Mouse (Mus musculus) 3134 (cell line): ENCODE data around the gene Zfp597.

Experiments
- DNase-seq: peaks from one replicate; pipeline ENCODE4 v3.0.0-alpha.2; 2011; ENCODE audit warnings: low spot score; ENCODE audit not compliant: insufficient read length; ENCODE audit errors: extremely low read depth

The Zfp597 gene

DNA sequence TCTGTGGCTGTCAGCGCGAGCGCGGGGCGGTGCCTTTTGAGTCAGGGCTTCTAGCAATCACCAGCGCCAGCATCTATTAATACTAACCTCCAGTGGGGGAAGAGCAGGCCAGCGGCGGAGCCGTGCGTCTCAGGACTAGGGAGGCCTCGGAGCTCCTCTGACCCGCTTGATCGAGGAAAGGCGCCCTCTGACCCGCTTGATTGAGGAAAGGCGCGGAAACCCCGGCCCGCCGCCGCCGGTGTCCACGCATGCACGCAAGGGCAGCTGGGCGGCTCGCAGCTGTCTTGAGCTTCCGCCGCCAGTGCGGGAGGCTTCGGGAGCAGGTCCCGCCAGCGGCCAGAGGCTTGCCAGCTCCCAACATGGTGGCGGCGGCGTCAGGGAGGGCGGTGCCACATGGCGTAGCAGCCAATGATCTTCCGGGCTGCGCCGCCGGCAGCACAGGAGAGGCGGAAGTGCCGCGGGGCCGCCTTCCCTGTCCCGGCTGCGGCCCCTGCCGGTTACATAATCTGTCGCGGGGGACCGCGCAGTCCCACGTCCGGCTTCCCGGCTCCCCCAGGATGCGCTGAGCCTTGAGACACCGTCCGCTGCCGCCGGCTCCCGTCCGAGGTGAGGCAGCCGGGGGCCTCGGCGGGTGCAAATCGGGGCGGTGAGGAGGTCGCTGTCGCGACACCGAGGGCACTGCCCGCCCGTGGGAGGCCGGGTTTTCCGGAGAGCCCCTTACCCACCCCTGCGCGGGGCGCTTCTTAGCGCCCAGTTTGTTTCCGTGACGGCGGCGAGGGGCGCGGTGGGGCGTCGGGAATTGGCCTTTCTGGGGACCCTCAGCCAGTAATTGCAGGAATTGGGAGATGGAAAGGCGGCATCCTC is at the start of gene Zfp597, which contains the start of gene Gm20695:
Zfp597 (minus strand) TSS at position 361 of the 864 bp plus-strand sequence.
Gm20695 (plus strand) TSS at position 448 of the 864 bp plus-strand sequence.
- peak; percentile 98 for DNase-seq

DNA sequence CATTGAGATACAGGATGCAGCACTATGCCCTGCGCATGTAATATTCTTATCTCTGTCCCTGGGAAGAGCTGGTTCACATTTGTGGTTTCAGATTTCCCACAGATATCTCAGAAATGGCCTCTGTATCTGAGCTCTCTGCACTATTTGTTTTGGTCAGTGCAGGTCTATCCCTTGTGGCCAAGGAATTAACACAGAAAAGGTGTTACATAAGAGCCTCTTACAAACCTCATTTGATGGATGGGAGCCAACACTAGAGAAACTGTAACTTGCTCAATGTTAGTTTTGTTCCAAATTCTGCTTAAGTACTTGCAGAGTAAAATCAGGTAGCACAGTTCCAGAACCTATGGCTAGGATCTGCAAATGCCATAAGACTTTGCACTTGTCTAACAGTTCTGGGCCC is 49.7 kb upstream of the Zfp597 start:
- DNase-seq = peak; percentile 43

- peak; percentile 42 for DNase-seq
These were observed 49.2 kb upstream of the Zfp597 start for GRCm38 (mm10) chr16:3933536-3933935.

DNA sequence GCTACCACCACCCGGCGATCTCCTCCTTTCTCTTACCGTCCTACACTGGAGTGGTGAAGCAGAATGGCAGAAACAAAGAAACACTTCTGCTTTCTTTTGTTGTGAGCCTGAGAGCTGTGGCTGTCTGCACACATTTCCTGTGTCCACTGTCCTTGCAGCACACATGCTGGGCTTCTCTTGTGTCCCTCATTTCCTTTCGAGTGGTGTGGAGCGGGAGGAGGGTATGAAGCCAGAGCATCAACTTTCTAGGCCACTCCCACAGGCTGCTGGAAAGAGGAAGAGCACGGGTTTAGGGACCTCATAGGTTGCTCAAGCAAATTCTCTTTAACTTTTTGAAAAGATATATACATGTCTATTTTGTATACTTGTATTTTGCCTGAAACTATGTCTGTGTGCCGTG is 44.8 kb upstream of the Zfp597 start:
- DNase-seq = no peak

- no peak for DNase-seq
These were observed 44.2 kb upstream of the Zfp597 start for GRCm38 (mm10) chr16:3928582-3928981.

GRCm38 (mm10) chr16:3923966-3924365 is 39.6 kb upstream of the Zfp597 start:
- DNase-seq = no peak

GRCm38 (mm10) chr16:3923515-3923914 is 39.2 kb upstream of the Zfp597 start:
- no peak for DNase-seq

DNA sequence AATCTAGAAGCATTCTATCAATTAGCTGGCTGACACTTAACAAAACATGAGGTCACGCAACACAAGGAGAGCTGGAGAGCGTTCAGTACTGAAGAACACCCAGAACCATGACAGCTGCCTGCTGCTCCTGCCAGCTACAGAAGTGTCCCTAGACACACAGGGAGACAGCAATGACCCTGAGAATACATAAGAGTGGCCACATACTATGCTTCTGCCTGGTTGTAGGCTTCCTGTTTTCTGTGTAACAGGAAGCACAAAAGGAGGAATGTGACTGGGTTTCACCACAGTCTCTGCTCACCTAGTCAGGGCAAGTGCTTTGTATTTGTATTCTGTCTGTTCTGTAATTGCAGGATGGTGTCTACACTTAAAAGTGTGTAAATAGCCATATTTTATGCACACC is 36.4 kb upstream of the Zfp597 start:
- DNase-seq = no peak

- DNase-seq = no peak
These were observed 24.8 kb upstream of the Zfp597 start for GRCm38 (mm10) chr16:3909118-3909517.

- peak; percentile 89 for DNase-seq
These were observed 24.3 kb upstream of the Zfp597 start, which contains the start of the genes 1700037C18Rik and Cluap1 for GRCm38 (mm10) chr16:3908537-3909111. Gene 1700037C18Rik, minus strand, starts transcription at chr16:3908689. Gene Cluap1, plus strand, starts transcription at chr16:3908801.

DNA sequence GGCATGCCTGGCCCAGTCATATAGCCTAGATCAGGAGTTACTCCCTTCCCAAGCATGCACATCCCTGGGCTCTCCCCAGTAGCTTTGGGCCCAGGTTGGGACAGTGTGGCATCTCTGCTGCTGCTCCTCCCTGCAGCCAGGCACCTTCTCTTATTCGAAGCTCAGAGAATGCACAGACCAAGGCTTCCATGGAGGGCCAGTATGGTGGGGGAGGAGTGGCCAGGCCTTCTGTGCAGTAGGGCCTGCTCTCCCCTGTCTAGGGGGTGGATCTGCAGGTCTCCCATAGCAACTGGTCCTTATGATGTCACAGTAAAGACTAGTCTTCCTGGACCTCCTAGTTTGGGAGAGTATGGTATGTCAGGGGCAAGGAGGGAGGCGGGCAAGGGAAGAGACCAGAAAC is 23.1 kb upstream of the Zfp597 start:
- no peak for DNase-seq

DNA sequence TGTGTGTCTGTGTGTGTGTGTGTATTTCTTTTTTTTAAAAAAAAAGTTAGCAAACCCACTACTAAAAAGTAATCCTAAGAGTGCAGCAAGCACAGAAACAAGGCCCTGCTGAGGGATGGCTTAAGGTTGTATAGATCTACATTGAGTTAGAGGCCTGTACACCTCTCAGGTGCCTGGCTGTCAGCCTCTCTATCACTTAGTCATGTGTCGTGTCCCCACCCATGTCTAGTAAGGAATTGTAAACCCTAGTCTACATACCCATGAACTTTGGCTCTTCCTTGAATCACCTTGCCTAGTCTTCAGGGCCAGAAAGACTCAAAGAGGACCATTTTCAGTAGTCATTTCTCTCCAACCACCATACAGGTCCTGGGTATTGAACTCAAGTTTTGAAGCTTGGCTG is 12.2 kb upstream of the Zfp597 start:
- DNase-seq = no peak

DNA sequence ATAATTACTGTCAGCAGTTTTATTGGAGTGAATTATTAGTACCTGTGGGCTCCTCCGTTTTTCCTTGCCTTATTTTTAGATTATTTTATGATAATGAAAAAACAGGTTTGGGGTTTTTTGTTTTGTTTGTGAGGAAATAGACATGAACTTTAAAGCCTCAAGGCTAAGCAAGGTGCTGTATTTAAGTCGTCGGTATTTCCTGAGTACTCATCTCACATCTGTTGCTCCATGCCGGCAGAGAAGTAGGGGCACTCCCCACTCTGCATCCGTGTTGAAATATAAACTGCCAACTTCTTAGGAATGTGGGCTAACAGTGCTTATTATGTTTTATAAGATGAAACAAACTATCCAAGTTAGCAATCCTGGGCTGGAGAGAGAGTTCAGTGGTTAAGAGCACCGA is 11.7 kb upstream of the Zfp597 start:
- no peak for DNase-seq

DNA sequence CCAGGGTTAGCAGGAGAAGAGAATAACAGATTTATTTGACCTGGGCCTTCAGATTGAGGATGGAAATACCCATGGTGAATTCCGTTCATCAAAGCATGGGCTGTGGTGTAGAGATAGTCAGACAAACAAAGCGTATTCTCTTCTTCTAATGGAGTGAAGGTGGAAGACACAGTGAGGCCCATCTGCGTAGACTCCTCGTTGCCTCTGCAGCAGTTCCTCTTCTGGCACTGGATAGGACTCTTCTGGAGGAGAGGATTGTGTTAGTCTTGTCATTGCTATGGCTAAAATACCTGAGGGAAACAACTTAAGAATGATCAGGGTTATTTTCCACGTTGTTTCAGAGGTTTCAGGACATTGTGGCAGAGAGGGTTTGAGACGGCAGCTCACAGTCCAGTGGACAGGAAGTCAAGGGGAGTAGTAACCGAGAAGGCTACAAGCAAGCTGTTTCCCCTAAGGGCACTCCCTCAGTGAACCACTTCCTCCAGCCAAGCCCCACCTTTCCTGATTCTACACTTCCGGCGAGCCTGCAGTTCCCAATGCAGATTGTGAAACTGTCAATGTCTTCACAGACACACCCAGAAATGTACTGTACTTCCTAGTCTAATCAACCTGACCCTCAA is 10.9 kb upstream of the Zfp597 start:
- DNase-seq = no peak

DNA sequence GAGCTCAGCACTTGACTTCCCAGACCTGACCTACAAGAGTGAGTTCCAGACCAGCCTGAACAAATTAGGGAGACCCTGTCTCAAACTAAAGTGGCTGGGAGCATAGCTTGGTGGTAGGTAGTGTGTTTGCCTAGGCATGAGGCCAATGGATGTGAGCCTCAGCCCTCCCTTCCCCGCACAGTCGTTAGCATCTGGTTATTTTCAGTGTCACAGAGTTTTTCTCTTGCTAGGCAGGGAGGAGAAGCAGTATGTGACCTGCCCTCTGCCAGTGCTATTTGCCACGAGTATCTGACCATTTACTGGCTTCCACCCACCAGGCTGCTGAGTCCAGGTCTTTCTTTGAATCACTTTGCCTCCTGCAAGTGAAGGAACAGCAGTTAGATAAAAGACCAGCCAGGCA is 9.4 kb upstream of the Zfp597 start:
- no peak for DNase-seq

DNA sequence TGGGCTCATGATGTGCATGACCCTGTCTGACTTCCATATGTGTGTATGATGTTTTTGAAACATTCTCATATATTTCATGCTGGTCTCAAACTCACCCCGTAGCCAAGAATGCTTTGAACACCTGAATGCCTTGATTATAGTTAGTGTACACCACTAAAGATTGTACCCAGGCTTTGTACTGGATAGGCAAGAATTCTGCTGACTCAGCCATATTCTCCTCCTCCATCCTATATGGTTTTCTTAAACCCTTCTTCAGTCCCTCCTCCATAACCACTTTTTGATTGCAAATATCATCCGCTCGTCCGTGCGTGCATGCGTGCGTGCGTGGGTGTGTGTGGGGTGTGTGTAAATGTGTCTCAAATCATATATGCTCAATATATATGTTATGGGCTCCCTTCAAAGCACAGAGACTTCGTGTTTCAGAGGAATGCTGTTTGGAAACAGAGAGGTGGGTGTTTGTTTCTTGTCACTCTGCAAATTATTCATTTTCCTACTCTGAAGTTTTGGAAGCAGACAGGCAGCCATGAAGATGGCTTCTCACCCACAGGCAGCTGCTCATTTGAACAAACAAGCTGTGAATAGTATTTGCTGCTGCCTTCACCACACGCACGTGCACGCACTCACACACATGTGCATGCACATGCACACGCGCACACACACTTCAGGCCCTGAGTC is 7.4 kb upstream of the Zfp597 start:
- no peak for DNase-seq

DNA sequence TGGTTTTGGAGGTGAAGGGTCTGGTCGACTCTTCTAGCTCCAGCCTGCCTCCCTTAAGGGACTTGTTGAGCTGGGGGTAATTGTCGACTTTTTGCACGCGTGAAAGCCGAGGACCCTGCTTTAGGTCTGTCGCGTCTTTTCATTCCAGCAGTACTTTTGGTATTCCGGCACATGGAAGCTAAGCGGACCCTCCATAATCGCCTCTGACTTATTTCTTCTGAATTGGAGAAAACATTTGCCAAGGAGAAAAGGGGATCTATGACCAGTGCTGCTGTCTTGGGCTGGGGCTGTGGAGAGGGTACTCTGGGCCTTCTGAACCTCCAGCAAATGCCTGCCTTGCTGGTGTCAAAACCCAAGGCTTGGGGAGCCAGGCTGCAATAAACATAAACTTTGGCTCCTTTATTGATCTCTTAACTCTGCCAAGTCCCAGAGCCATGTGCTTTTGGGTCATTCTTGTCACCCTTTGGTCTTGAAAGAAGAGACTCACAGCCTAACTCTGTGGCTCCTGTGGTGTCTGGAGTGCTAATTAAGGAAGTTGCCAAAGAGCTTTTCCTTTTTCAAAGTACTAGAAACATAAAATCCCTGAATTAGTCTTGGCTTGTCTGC is 807 bp upstream of the Zfp597 start:
- DNase-seq = no peak

DNA sequence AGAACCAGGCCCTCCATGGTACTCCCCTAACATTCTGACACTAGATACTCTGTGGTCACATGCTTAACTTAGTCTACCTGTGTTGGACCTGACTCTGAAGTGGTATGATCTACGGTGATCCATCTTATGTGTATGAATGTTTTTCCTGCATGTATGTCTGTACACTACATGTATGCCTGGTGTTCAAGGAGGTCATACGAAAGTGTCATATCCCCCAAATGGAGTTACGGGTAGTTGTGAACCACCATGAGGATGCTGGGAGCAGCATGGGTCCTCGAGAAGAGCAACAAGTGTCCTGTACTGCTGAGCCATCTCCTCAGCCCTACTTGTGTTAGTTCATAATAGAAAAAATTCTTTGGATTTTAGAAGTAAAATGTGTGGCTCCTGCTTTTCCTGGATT is 8.0 kb downstream of the Zfp597 start:
- DNase-seq = no peak

DNA sequence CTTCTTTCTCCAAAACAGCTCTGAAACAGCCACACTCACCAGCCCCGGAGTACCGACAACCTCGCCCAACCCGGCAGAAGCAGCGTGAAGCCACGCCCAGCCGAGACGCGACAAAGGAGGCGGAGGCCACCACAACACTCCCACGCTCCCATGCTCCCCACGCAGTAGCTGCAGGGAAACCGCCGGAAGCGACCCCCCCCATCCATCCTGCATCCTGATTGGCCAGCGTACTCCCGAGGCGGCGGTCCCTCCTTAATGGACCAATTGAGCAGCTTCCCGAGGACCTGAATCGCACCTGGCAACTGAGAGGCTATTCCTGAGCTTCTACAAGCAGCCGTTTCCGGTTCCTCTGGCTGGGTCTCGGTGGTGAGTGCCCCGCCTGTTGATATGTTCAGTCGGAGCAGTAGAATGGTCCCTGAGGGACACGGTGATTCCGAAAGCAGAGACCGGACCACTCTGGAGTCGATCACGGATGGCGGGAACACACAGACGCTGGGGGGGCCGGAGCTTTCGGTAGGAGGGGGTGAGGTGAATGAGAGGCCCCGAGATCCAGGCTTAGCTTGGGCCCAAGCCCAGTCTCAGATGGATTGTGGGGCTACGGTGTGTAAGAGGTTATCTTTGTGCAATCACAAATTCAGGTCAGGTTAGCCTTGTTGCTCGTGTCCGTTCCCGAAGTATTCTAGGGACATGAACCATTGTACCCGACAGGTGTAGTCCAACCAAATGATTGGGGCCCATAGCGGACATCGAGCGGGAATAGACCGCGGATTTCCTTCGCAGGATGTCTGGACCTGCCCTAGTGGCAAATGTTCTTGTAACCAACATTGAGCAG is 11.9 kb downstream of the Zfp597 start, which contains the start of gene Naa60:
Naa60 (plus strand) TSS at position 160 of the 832 bp plus-strand sequence.
- peak; percentile 18 for DNase-seq

DNA sequence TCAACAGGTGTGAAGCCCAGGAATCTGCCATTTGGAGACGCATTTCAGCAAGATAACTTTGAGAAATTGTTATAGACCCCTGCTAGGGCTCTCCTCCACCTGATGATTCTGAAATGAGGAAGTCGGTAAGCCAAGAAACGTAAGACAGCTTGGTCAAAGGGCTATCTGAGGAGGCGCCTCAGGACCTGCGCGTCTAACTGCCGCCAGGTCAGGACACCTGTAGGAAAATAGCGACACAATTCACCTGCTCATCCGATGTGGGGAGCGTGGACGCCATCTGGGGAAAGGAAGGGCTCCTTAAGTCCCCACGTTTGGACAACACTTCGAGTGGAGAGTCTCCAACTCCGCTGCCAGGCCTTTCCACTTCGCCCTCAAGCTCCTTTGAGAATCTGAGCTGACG is 12.5 kb downstream of the Zfp597 start:
- DNase-seq = no peak
